Mouse (Mus musculus) left cerebral cortex, postnatal 14 days (tissue): ENCODE measurements around the gene Pygl. TPM values are rescaled to one million over a fixed set of nuclear protein-coding genes. Genes with fewer than 3 reads are reported as not detected.
"Not testable (repeated sequence)": the region's sequence is repeated elsewhere in the genome, so short reads cannot be mapped to it uniquely, and the experiment has no call there.

ENCODE experiments used
- DNase-seq, 2 experiments: peaks; one replicate each; pipeline ENCODE4 v3.0.0; 2021 to 2022; ENCODE audit warnings: low spot score in 2 of 2, mixed read lengths in 1 of 2
- intact Hi-C: fragments of 180-260 bp; cut with DNase I; formaldehyde crosslinking; loops from one replicate; pipeline ENCODE4 v1.15.1; 2025
- total RNA-seq, 2 experiments: library from RNA; stranded (reverse); gene quantifications; 2 replicates each; pipeline ENCODE4 v1.2.3; 2021

The Pygl gene
- total RNA-seq, 2 experiments from 2014 or later: 2.2 to 3.1 TPM

- DNase-seq: no peak
Observed at GRCm38 (mm10) chr12:70167950-70168349, 63.3 kb downstream of the Pygl start.

GRCm38 (mm10) chr12:70164741-70165140 lies 66.5 kb downstream of the Pygl start:
- DNase-seq: no peak
- intact Hi-C loops: no loop called here

More at GRCm38 (mm10) chr12:70167950-70168349, 63.3 kb downstream of the Pygl start:
- intact Hi-C loops: no loop called here

GRCm38 (mm10) chr12:70161057-70161456 lies 70.2 kb downstream of the Pygl start:
- DNase-seq: no peak
- intact Hi-C loops: no loop called here

- intact Hi-C loops: no loop called here
- DNase-seq: no peak
Observed at GRCm38 (mm10) chr12:70157292-70158066, 73.8 kb downstream of the Pygl start.

GRCm38 (mm10) chr12:70156222-70156621 lies 75.1 kb downstream of the Pygl start:
- intact Hi-C loops: no loop called here
- DNase-seq: no peak

- intact Hi-C loops: no loop called here
- no peak for DNase-seq
Observed at GRCm38 (mm10) chr12:70153842-70154241, 77.4 kb downstream of the Pygl start, which contains the start of gene Abhd12b. Abhd12b (plus strand) TSS chr12:70154142.

- no peak for DNase-seq
- intact Hi-C loops: no loop called here
Observed at GRCm38 (mm10) chr12:70148631-70149265, 82.5 kb downstream of the Pygl start.

GRCm38 (mm10) chr12:70147986-70148630 lies 83.2 kb downstream of the Pygl start:
- intact Hi-C loops: no loop called here
- no peak for DNase-seq

GRCm38 (mm10) chr12:70145586-70145985 lies 85.7 kb downstream of the Pygl start:
- intact Hi-C loops: no loop called here
- no peak for DNase-seq

GRCm38 (mm10) chr12:70144637-70145448 lies 86.4 kb downstream of the Pygl start:
- peak; percentile 55 to 60 for DNase-seq
- intact Hi-C loops: no loop called here

GRCm38 (mm10) chr12:70144106-70144587 lies 87.1 kb downstream of the Pygl start:
- intact Hi-C loops, DNase-seq: not testable (repeated sequence)

GRCm38 (mm10) chr12:70140993-70141576 lies 90.2 kb downstream of the Pygl start:
- no peak for DNase-seq
- intact Hi-C loops: no loop called here

Other genes starting within 250 kb of the Pygl start
- gene Sav1, start 244.5 kb downstream of the Pygl start, total RNA-seq: 10 to 100 TPM; 18.9 TPM
- 10 to 100 TPM; 44.5 to 53.7 TPM for gene Nin, start 117.8 kb downstream of the Pygl start, total RNA-seq
- not detected for gene Abhd12b, start 77.3 kb downstream of the Pygl start, total RNA-seq
- 100 to 1,000 TPM; 422 to 460 TPM for gene Trim9, start 116.1 kb upstream of the Pygl start, total RNA-seq
- gene Tmx1, start 221.6 kb upstream of the Pygl start, total RNA-seq: 10 to 100 TPM; 32.9 to 35.9 TPM